ENCODE assay signal across 20 mouse cellular contexts in the genomic region with DNA sequence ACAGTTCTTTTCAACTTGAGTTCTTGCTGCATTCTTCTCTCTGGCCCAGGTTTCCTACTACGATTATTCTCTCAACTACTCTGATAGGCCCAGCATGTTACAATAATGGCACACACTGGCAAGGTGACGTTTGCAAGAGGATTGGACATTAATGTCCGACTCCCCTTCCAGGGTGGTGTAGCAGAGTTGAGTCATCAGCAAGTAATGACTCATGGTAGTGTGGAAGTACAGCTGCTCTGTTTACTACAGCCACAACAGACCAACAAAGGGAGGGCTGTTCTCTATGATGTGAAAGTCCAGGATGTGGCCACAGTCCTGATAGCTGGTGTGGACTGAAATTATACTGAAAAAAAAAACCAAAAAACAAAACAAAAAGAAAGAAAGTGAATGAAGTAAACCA. TPM values are rescaled to one million over a fixed set of nuclear protein-coding genes. Genes with fewer than 3 reads are reported as not detected.
DNase-seq lines count a peak whose midpoint lies in the region; TF ChIP-seq lines count a peak whose summit lies in the region.
"Had no signal": no experiment of that assay in that cellular context is flagged by ENCODE, and none has a peak within 500 bp of the region (broad histone marks: within the 10 kb centered on the region; RNA-seq: fewer than 3 reads in every experiment).

No protein-coding gene starts in this region.

- no peaks in the 10 kb centered on the region for H3K4me1 ChIP-seq in kidney, adult 2 months (ENCODE audit: control insufficient read depth, insufficient read depth, low read length)
- H3K4me1 ChIP-seq: embryonic facial prominence, embryonic 15.5 days; forebrain, embryonic 10.5 days; heart, embryonic 10.5 days had no signal

- H3K36me3 ChIP-seq in myocyte (ENCODE audit: control insufficient read depth, insufficient read depth): peaks cover 29% of the 10 kb centered on the region
- peaks cover 7% of the 10 kb centered on the region for H3K36me3 ChIP-seq in kidney, adult 2 months (ENCODE audit: control insufficient read depth, insufficient read depth, low read length)

- WGBS in kidney, adult 2 months: 73% methylated on average over 3 of the region's 3 CpGs

- H3K79me2 ChIP-seq in myocyte (ENCODE audit: control insufficient read depth, insufficient read depth): no peaks in the 10 kb centered on the region

- H3ac ChIP-seq in myocyte (ENCODE audit: control insufficient read depth, insufficient read length): no peak overlapping the region

- no peaks in the 10 kb centered on the region for H3K27me3 ChIP-seq in myocyte (ENCODE audit: control insufficient read depth, insufficient read depth, insufficient read length)
- H3K27me3 ChIP-seq in kidney, adult 2 months (replicated peaks; ENCODE audit: control insufficient read depth, insufficient read depth, low read length): no peaks in the 10 kb centered on the region
- H3K27me3 ChIP-seq: embryonic facial prominence, embryonic 15.5 days had no signal

- H3K4me3 ChIP-seq in myocyte: no peak overlapping the region
- H3K4me3 ChIP-seq in kidney, adult 2 months (ENCODE audit: insufficient read depth, low read depth, low read length): no peak overlapping the region
- H3K4me3 ChIP-seq: embryonic facial prominence, embryonic 15.5 days; forebrain, embryonic 10.5 days; heart, embryonic 10.5 days had no signal

- peak overlapping the region; percentile 53 for H3K4me2 ChIP-seq in myocyte (ENCODE audit: low read depth)
- H3K4me2 ChIP-seq: embryonic facial prominence, embryonic 15.5 days; hindbrain, embryonic 14.5 days had no signal

- no peak for TF ChIP-seq CTCF in kidney, adult 2 months (conservative IDR thresholded peaks at IDR 0.05; ENCODE audit: insufficient read depth, insufficient read length, low read depth, low read length)

- TF ChIP-seq POLR2A in myocyte (IDR thresholded peaks at IDR 0.05; ENCODE audit: insufficient read length, low read depth): no peak
- TF ChIP-seq POLR2A in kidney, adult 2 months (IDR thresholded peaks at IDR 0.05; ENCODE audit: low read depth, low read length): no peak

- intact Hi-C loops in heart, postnatal 14 days (cut with DNase I): no loop called here

- DNase-seq in heart, adult 11 months: peak; percentile 84
- DNase-seq in heart, postnatal 14 days: no peak
- peak; percentile 90 for DNase-seq in 3T3-L1 (ENCODE audit: low read depth, low spot score)
- peak; percentile 69 for DNase-seq in Muller cell, postnatal 12 days (ENCODE audit: inconsistent ontology term)
- DNase-seq in kidney, adult 2 months: no peak
- DNase-seq in urinary bladder, postnatal 4 days (ENCODE audit: low spot score in 2 of 2): no peak
- DNase-seq: cerebellum, adult 18-20 months; cerebellum, postnatal 25 days; forebrain, postnatal 0 days; heart, postnatal 36 days; layer of hippocampus, postnatal 36 days; left cerebral cortex, postnatal 4 days; liver; lung, postnatal 14 days; thymus, postnatal 25 days had no signal

- no peak overlapping the region for H3K27ac ChIP-seq in kidney, adult 2 months (ENCODE audit: insufficient read depth, low read depth, low read length)
- H3K27ac ChIP-seq: embryonic facial prominence, embryonic 15.5 days; forebrain, embryonic 10.5 days; heart, embryonic 10.5 days; hindbrain, embryonic 14.5 days had no signal

TF ChIP-seq in myocyte, 11 proteins besides CTCF, POLR2A, EP300 and RAD21:
- TF ChIP-seq MYOG (IDR thresholded peaks at IDR 0.05; ENCODE audit: control insufficient read depth in 1 of 3, insufficient read depth in 1 of 3, insufficient read length in 2 of 3, low read depth in 2 of 3) (peak in 2 of 3 experiments; percentile 28 to 29), REST (IDR thresholded peaks at IDR 0.05; ENCODE audit: insufficient read depth, insufficient read length) (no peak), CEBPB (IDR thresholded peaks at IDR 0.05; ENCODE audit: insufficient read depth, poor library complexity, severe bottlenecking) (no peak), SRF (IDR thresholded peaks at IDR 0.05; ENCODE audit: control insufficient read depth, insufficient read length, low read depth) (no peak), USF1 (IDR thresholded peaks at IDR 0.05; ENCODE audit: low read depth) (no peak), POLR2AphosphoS2 (IDR thresholded peaks at IDR 0.05; ENCODE audit: insufficient read length, low read depth) (no peak), TCF12 (IDR thresholded peaks at IDR 0.05; ENCODE audit: insufficient read depth, poor library complexity, severe bottlenecking) (no peak), TCF3 (IDR thresholded peaks at IDR 0.05; ENCODE audit: insufficient read length, low read depth) (no peak), MAX (IDR thresholded peaks at IDR 0.05; ENCODE audit: low read depth) (no peak), MYOD1 (IDR thresholded peaks at IDR 0.05; ENCODE audit: control insufficient read depth in 1 of 3, insufficient read length in 2 of 3, low read depth in 2 of 3) (peak in 2 of 3 experiments; percentile 58 to 85), E2F4 (IDR thresholded peaks at IDR 0.05; ENCODE audit: insufficient read depth) (no peak)

RNA-seq across cellular contexts. Expression of gene Efl1, which starts 16.2 kb away (rescaled TPM):
- 10 to 100 TPM; 11.1 to 11.9 TPM for total RNA-seq in heart, postnatal 14 days (2021)
- 8.2 TPM for polyA plus RNA-seq in myocyte (2012; fragmentation: generic; extraction: Trizol)
- polyA plus RNA-seq in kidney, adult 2 months (2012; rRNA removed): 4.2 and 5.8 TPM in 2 replicates

RNA-seq across cellular contexts. Expression of gene Saxo2, which starts 16.3 kb away (rescaled TPM):
- 1 to 10 TPM; 2.6 to 3.9 TPM for total RNA-seq in heart, postnatal 14 days (2021)
- polyA plus RNA-seq in myocyte (2012; fragmentation: generic; extraction: Trizol): 2.4 TPM
- polyA plus RNA-seq in kidney, adult 2 months (2012; rRNA removed): 3.8 and 5.0 TPM in 2 replicates

Comparison
In these comparisons a context has a peak if more than half of its experiments do, and no peak if none do; other contexts are left out.
1. DNase-seq: peak in heart, adult 11 months (single experiment), 3T3-L1 (single experiment) and Muller cell, postnatal 12 days (single experiment); none in heart, postnatal 14 days (0 of 2), kidney, adult 2 months (single experiment) and urinary bladder, postnatal 4 days (0 of 2).